In the genomic region with DNA sequence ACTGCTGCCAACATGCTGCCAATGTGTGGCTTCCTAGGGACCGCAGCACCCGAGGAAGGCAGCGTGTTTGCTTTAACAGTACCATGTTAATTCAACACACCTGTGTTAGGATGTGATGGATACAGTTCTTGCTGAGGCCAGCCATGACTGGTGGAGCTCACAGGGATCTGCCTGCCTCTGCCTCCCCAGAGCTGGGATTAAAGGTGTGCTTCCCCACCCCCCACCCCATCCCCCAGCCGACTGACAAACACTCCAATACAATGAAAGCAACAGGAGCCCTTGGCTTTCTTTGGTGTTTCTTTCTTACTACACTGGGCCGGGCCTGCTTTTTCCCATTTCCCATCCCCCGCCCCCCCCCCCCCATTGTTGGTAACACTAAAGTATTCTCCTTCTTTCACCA, we compare ENCODE assay signal across 26 mouse cellular contexts. TPM values are rescaled to one million over a fixed set of nuclear protein-coding genes. Genes with fewer than 3 reads are reported as not detected.
DNase-seq lines count a peak whose midpoint lies in the region; ATAC-seq and TF ChIP-seq lines count a peak whose summit lies in the region.
"Had no signal": no experiment of that assay in that cellular context is flagged by ENCODE, and none has a peak within 500 bp of the region (broad histone marks: within the 10 kb centered on the region; RNA-seq: fewer than 3 reads in every experiment).

No protein-coding gene starts in this region.

- no peak for ATAC-seq in midbrain, embryonic 11.5 days (ENCODE audit: low FRiP score)
- ATAC-seq in midbrain, postnatal 0 days (ENCODE audit: low FRiP score): no peak
- ATAC-seq in hindbrain, embryonic 12.5 days (ENCODE audit: low FRiP score): no peak
- ATAC-seq: activated CD4-positive, CD25-positive, alpha-beta regulatory T cell, adult 4 months; forebrain, embryonic 14.5 days; forebrain, embryonic 16.5 days; Patski had no signal

- 88% methylated on average over 5 of the region's 6 CpGs for WGBS in midbrain, embryonic 11.5 days
- 74% methylated on average over 6 of the region's 6 CpGs for WGBS in midbrain, postnatal 0 days
- 71% methylated on average over 6 of the region's 6 CpGs for WGBS in hindbrain, embryonic 12.5 days

- H3K9ac ChIP-seq in midbrain, embryonic 11.5 days (ENCODE audit: low read length): no peak overlapping the region
- H3K9ac ChIP-seq in midbrain, postnatal 0 days (replicated peaks; ENCODE audit: low read length, poor library complexity, severe bottlenecking): no peak overlapping the region
- no peak overlapping the region for H3K9ac ChIP-seq in hindbrain, embryonic 12.5 days
- H3K9ac ChIP-seq: embryonic facial prominence, embryonic 13.5 days; embryonic facial prominence, embryonic 15.5 days; forebrain, embryonic 12.5 days had no signal

- TF ChIP-seq CTCF in midbrain, postnatal 0 days (IDR thresholded peaks at IDR 0.05): no peak

- H3K27ac ChIP-seq in midbrain, embryonic 11.5 days (ENCODE audit: low read depth, low read length): no peak overlapping the region
- H3K27ac ChIP-seq in midbrain, postnatal 0 days (ENCODE audit: low read depth, low read length): no peak overlapping the region
- H3K27ac ChIP-seq in hindbrain, embryonic 12.5 days: no peak overlapping the region
- H3K27ac ChIP-seq: embryonic facial prominence, embryonic 13.5 days; embryonic facial prominence, embryonic 15.5 days; forebrain, embryonic 10.5 days; forebrain, embryonic 12.5 days had no signal

- no peak overlapping the region for H3K4me2 ChIP-seq in midbrain, embryonic 11.5 days
- no peak overlapping the region for H3K4me2 ChIP-seq in midbrain, postnatal 0 days (ENCODE audit: low read depth, low read length, poor library complexity, severe bottlenecking)
- H3K4me2 ChIP-seq in hindbrain, embryonic 12.5 days (replicated peaks): no peak overlapping the region
- H3K4me2 ChIP-seq: embryonic facial prominence, embryonic 13.5 days; embryonic facial prominence, embryonic 15.5 days; forebrain, embryonic 12.5 days had no signal

- DNase-seq in midbrain, embryonic 11.5 days (ENCODE audit: low spot score, missing footprints): peak; percentile 4
- no peak for DNase-seq in midbrain, postnatal 0 days (ENCODE audit: low spot score)
- peak; percentile 72 for DNase-seq in ES-CJ7 (ENCODE audit: low read depth, low spot score)
- DNase-seq in R1 (ENCODE audit: low read depth, low spot score): peak; percentile 86
- DNase-seq in thymus, postnatal 25 days: no peak
- DNase-seq in adrenal gland, adult 2 months: no peak
- DNase-seq: adrenal gland, postnatal 10 days; adrenal gland, postnatal 25 days; cerebellum, adult 11 months; cerebellum, adult 18-20 months; cerebellum, adult 8-10 months; cerebellum, adult 9-11 months; cerebellum, postnatal 14 days; cerebellum, postnatal 36 days; embryo, embryonic 11 days had no signal

- peaks cover 5% of the 10 kb centered on the region; the same call in 1 of the 2 replicates for H3K4me1 ChIP-seq in midbrain, embryonic 11.5 days (ENCODE audit: control insufficient read depth, insufficient read depth, low read length)
- H3K4me1 ChIP-seq in midbrain, postnatal 0 days (ENCODE audit: insufficient read depth, low read length): no peaks in the 10 kb centered on the region
- peaks cover 8% of the 10 kb centered on the region for H3K4me1 ChIP-seq in hindbrain, embryonic 12.5 days

- no peak overlapping the region for H3K4me3 ChIP-seq in midbrain, embryonic 11.5 days (ENCODE audit: low read depth, low read length)
- H3K4me3 ChIP-seq in midbrain, postnatal 0 days (ENCODE audit: low read depth, low read length): no peak overlapping the region
- no peak overlapping the region for H3K4me3 ChIP-seq in hindbrain, embryonic 12.5 days
- H3K4me3 ChIP-seq: embryonic facial prominence, embryonic 13.5 days; embryonic facial prominence, embryonic 15.5 days; erythroblast, embryonic 14.5 days; forebrain, embryonic 10.5 days; forebrain, embryonic 12.5 days had no signal

- H3K27me3 ChIP-seq in midbrain, embryonic 11.5 days (ENCODE audit: control insufficient read depth, insufficient read depth, low read length): no peaks in the 10 kb centered on the region
- no peaks in the 10 kb centered on the region for H3K27me3 ChIP-seq in midbrain, postnatal 0 days (ENCODE audit: insufficient read depth, low read length)
- H3K27me3 ChIP-seq in hindbrain, embryonic 12.5 days: no peaks in the 10 kb centered on the region
- H3K27me3 ChIP-seq: embryonic facial prominence, embryonic 13.5 days; embryonic facial prominence, embryonic 15.5 days; forebrain, embryonic 12.5 days; Patski had no signal

- H3K9me3 ChIP-seq in midbrain, embryonic 11.5 days (ENCODE audit: control insufficient read depth, low read length): no peaks in the 10 kb centered on the region
- H3K9me3 ChIP-seq in midbrain, postnatal 0 days (ENCODE audit: low read length): no peaks in the 10 kb centered on the region
- H3K9me3 ChIP-seq in hindbrain, embryonic 12.5 days (replicated peaks): no peaks in the 10 kb centered on the region
- H3K9me3 ChIP-seq: embryonic facial prominence, embryonic 13.5 days; embryonic facial prominence, embryonic 15.5 days; forebrain, embryonic 10.5 days; forebrain, embryonic 12.5 days; G1E had no signal

- no peaks in the 10 kb centered on the region for H3K36me3 ChIP-seq in midbrain, embryonic 11.5 days (ENCODE audit: control insufficient read depth, insufficient read depth, low read length)
- no peaks in the 10 kb centered on the region for H3K36me3 ChIP-seq in midbrain, postnatal 0 days (ENCODE audit: insufficient read depth, low read length)
- H3K36me3 ChIP-seq in hindbrain, embryonic 12.5 days: no peaks in the 10 kb centered on the region
- H3K36me3 ChIP-seq: embryonic facial prominence, embryonic 13.5 days; embryonic facial prominence, embryonic 15.5 days; forebrain, embryonic 10.5 days; forebrain, embryonic 12.5 days had no signal

RNA-seq across cellular contexts. Expression of a gene that starts 5.4 kb away (rescaled TPM):
- 2.1 and 3.0 TPM in 2 replicates for polyA plus RNA-seq in midbrain, embryonic 11.5 days (2014; fragmentation: Nextera tagmentation; extraction: Ambion mirVana)
- 5.0 and 6.4 TPM in 2 replicates for total RNA-seq in midbrain, postnatal 0 days (2014; rRNA removed)
- polyA plus RNA-seq in midbrain, postnatal 0 days (2015; fragmentation: Nextera tagmentation; extraction: Ambion mirVana): 3.0 and 3.3 TPM in 2 replicates
- polyA plus RNA-seq in hindbrain, embryonic 12.5 days (2016; fragmentation: Nextera tagmentation; extraction: Ambion mirVana): 6.9 and 7.6 TPM in 2 replicates
- 10 to 100 TPM; 25.2 to 30.3 TPM for total RNA-seq in adrenal gland, adult 2 months (2021)
- polyA plus RNA-seq in adrenal gland, adult 2 months (2012; rRNA removed): 9.7 and 13.3 TPM in 2 replicates

RNA-seq across cellular contexts. Expression of a gene that starts 35.1 kb away (rescaled TPM):
- polyA plus RNA-seq in midbrain, embryonic 11.5 days (2014; fragmentation: Nextera tagmentation; extraction: Ambion mirVana): 28.8 and 38.0 TPM in 2 replicates
- total RNA-seq in midbrain, postnatal 0 days (2014; rRNA removed): 0.71 and 3.0 TPM in 2 replicates
- 13.9 and 18.8 TPM in 2 replicates for polyA plus RNA-seq in midbrain, postnatal 0 days (2015; fragmentation: Nextera tagmentation; extraction: Ambion mirVana)
- 23.6 TPM in 2 replicates for polyA plus RNA-seq in hindbrain, embryonic 12.5 days (2016; fragmentation: Nextera tagmentation; extraction: Ambion mirVana)
- 10 to 100 TPM; 52.9 to 54.7 TPM for total RNA-seq in adrenal gland, adult 2 months (2021)
- polyA plus RNA-seq in adrenal gland, adult 2 months (2012; rRNA removed): 23.2 and 33.7 TPM in 2 replicates

RNA-seq across cellular contexts. Expression of a gene that starts 35.4 kb away (rescaled TPM):
- 48.9 and 52.3 TPM in 2 replicates for polyA plus RNA-seq in midbrain, embryonic 11.5 days (2014; fragmentation: Nextera tagmentation; extraction: Ambion mirVana)
- total RNA-seq in midbrain, postnatal 0 days (2014; rRNA removed): 24.4 and 25.3 TPM in 2 replicates
- 25.9 and 29.9 TPM in 2 replicates for polyA plus RNA-seq in midbrain, postnatal 0 days (2015; fragmentation: Nextera tagmentation; extraction: Ambion mirVana)
- polyA plus RNA-seq in hindbrain, embryonic 12.5 days (2016; fragmentation: Nextera tagmentation; extraction: Ambion mirVana): 45.6 and 48.3 TPM in 2 replicates
- total RNA-seq in adrenal gland, adult 2 months (2021): 10 to 100 TPM; 26.0 to 29.8 TPM
- polyA plus RNA-seq in adrenal gland, adult 2 months (2012; rRNA removed): 4.0 and 4.1 TPM in 2 replicates

RNA-seq across cellular contexts. Expression of a gene that starts 45.0 kb away (rescaled TPM):
- 280 and 289 TPM in 2 replicates for polyA plus RNA-seq in midbrain, embryonic 11.5 days (2014; fragmentation: Nextera tagmentation; extraction: Ambion mirVana)
- total RNA-seq in midbrain, postnatal 0 days (2014; rRNA removed): 129 and 174 TPM in 2 replicates
- polyA plus RNA-seq in midbrain, postnatal 0 days (2015; fragmentation: Nextera tagmentation; extraction: Ambion mirVana): 399 and 439 TPM in 2 replicates
- polyA plus RNA-seq in hindbrain, embryonic 12.5 days (2016; fragmentation: Nextera tagmentation; extraction: Ambion mirVana): 235 and 265 TPM in 2 replicates
- total RNA-seq in adrenal gland, adult 2 months (2021): 100 to 1,000 TPM; 173 to 335 TPM
- 50.3 and 55.2 TPM in 2 replicates for polyA plus RNA-seq in adrenal gland, adult 2 months (2012; rRNA removed)

Comparison
In these comparisons a context has a peak if more than half of its experiments do, and no peak if none do; other contexts are left out.
1. DNase-seq: peak in midbrain, embryonic 11.5 days (single experiment), ES-CJ7 (single experiment) and R1 (single experiment); none in midbrain, postnatal 0 days (single experiment), thymus, postnatal 25 days (single experiment) and adrenal gland, adult 2 months (single experiment).